Mouse (Mus musculus): ENCODE results near the gene Basp1. TPM values are rescaled to one million over a fixed set of nuclear protein-coding genes. Genes with fewer than 3 reads are reported as not detected.

The Basp1 gene
- polyA plus RNA-seq, 1 experiment from 2014 or later = 6.2 TPM

DNA sequence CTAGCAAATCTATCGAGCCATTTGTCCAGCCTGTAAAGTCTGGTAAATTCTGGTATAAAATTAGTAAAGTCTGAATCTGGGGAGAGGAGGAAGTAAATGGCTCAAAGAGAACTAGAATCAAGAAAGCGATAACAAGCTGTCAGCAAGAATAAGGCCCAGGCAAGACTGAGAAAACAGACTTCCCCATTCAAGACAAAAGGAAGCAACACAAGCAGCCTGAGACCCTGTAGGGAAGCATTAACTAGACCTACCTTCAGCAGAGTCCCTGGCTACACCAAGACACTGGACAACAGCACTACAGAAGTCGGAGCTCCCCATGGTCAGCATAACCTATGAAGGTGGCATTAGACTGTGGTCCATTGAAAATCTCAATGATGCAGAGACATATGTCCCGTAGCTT lies 91.9 kb downstream of the Basp1 start:
- 84% methylated on average over 4 of the region's 4 CpGs for WGBS
- Histone ChIP-seq H3K9ac (no peak overlapping the region), H3K4me3 (no peak overlapping the region), H3K9me3 (peaks cover 3% of the 10 kb centered on the region; the same call in 1 of the 2 replicates), H3K27ac (replicated peaks) (no peak overlapping the region), H3K27me3 (replicated peaks) (no peaks in the 10 kb centered on the region), H3K36me3 (no peaks in the 10 kb centered on the region), H3K4me2 (no peak overlapping the region), H3K4me1 (peaks cover 8% of the 10 kb centered on the region; the same call in 1 of the 2 replicates)
- no peak for ATAC-seq (ENCODE audit: extremely low read depth, insufficient number of reproducible peaks, low FRiP score, low TSS enrichment)

- Histone ChIP-seq H3K27ac (replicated peaks) (no peak overlapping the region), H3K36me3 (no peaks in the 10 kb centered on the region), H3K9me3 (no peaks in the 10 kb centered on the region), H3K4me3 (no peak overlapping the region), H3K9ac (no peak overlapping the region), H3K4me1 (no peaks in the 10 kb centered on the region), H3K27me3 (replicated peaks) (no peaks in the 10 kb centered on the region), H3K4me2 (no peak overlapping the region)
- WGBS = 79% methylated on average over 3 of the region's 3 CpGs
- no peak for ATAC-seq (ENCODE audit: extremely low read depth, insufficient number of reproducible peaks, low FRiP score, low TSS enrichment)
Observed at GRCm38 (mm10) chr15:25314471-25314870, 99.1 kb downstream of the Basp1 start.

Other genes starting within 250 kb of the Basp1 start
- 11.0 and 12.1 TPM in 2 replicates for gene Myo10, start 208.8 kb upstream of the Basp1 start, polyA plus RNA-seq (2015; fragmentation: Nextera tagmentation; extraction: Ambion mirVana)

Measured in heart, embryonic 13.5 days (tissue).